Mouse (Mus musculus): ENCODE data around the gene Flvcr1.
"Not testable (repeated sequence)": the region's sequence is repeated elsewhere in the genome, so short reads cannot be mapped to it uniquely, and the experiment has no call there.

The Flvcr1 gene

GRCm38 (mm10) chr1:191041352-191041751 is 15.4 kb upstream of the Flvcr1 start:
- no peak for DNase-seq (ENCODE audit: low spot score in 2 of 2)

- no peak for DNase-seq (ENCODE audit: low spot score in 2 of 2)
Observed at GRCm38 (mm10) chr1:191037999-191038398, 12.0 kb upstream of the Flvcr1 start.

DNA sequence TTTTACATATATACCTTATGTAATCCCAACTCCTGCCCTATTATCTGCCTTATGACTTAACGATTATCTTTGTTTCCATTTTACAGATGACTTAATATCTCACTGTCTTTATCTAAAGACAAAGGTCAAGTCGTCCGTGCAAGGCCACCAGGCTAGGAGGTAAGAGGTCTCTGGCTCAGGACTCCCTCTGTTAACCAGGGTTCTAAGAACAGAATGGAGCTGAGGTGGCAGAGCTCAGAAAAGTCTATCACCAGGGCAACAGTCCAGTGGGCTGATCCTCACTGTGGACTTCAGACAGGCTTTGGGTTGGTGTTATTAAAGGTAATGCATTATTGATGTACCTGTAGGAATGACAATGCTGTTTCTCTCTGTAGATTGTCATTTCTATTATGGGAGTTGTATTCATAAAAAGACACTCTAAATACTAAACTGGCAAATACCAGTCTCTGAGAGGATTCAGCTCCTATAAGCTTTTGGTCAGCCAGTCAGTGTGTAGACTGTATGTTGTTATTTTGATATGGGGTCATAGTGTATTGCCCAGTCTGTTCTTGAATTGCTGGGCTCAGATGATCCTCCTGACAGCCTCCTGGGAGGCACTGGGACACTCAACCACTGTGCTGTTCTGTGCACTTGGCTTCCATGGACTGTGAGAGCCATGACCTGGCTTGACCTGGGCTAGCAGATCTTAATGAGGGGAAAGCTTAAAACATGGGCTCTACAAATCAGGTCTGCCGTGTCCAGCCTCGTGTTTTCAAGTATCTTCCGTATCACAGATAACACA is 10.8 kb upstream of the Flvcr1 start, which contains the start of gene Spata45:
Gene Spata45 (plus strand): TSS at position 86 of the 781 bp plus-strand sequence.
- DNase-seq (ENCODE audit: low spot score in 2 of 2), result no peak

DNA sequence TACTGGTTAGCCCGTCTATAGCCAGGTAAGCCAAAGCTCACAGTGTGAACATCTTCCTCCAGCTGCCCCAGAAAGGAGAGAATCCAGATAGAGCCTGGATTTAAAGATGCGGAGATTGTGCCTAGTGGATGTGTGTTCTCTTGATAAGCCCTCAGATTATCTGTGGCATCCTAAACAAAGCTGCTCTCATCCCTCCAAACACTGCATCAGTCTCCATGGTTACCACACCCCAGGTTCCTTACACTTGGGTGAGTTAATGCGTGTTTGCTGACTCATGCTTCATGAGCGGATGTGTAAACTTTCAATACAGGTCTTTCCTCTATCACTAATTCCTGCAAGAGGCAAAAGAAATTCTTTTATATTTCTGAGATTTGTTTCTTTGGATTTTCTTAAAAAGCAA is 9.7 kb upstream of the Flvcr1 start:
- no peak for DNase-seq (ENCODE audit: low spot score in 2 of 2)

- DNase-seq (ENCODE audit: low spot score in 2 of 2), result not testable (repeated sequence)
Observed at GRCm38 (mm10) chr1:191030922-191031425, 5.0 kb upstream of the Flvcr1 start.

- DNase-seq (ENCODE audit: low spot score in 2 of 2), result no peak
Observed at GRCm38 (mm10) chr1:191030182-191030581, 4.2 kb upstream of the Flvcr1 start.

DNA sequence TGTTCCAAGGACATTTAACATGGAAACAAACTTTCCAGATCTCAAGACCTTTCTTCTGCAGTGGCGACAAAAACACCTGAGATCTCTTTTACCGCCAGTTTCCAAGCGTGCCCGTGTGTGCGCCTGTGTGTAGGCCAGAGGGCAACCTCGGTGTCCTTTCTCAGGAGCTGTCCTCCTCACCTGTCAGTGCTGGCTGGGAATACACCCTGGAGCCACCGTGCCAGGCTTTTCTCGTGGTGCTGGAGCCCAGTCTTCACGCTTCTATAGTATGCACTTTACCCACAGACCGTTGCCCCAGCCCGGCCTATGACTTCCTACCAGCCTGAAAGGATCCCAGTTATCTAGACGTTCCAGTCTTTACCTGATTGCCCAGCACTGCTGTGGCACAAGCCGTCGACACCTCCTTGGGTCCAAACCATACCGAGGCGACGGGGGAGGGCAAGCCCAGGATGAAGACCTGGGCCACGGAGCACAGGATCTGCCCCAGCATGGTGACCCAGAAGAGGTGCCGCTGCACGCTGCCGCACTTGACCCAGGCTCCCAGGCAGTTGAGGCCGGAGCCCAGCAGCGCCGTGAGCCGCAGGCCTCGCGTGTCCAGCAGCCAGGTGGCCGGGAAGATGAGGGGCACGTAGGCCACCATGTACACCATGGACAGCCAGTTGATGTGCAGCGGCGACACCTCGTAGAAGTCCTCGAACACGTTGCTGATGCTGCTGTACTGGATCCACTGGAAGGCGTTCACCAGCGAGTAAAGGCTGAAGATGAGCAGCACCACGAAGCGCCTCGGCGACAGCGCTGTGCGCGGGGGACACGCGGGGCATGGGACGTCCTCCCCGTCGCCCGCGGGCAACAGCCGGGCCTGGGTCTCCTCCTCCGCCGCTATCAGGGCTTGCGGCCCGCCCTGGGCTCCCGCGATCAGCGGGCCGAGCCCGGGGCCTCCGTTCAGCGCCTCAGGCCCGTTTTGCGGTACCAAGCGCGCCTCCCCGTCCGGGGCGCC is 644 bp downstream of the Flvcr1 start:
- DNase-seq (ENCODE audit: low spot score in 2 of 2), result peak in 1 of 2 experiments; percentile 15

- not testable (repeated sequence) for DNase-seq (ENCODE audit: low spot score in 2 of 2)
Observed at GRCm38 (mm10) chr1:191023806-191024205, 2.2 kb downstream of the Flvcr1 start.

- DNase-seq (ENCODE audit: low spot score in 2 of 2), result no peak
Observed at GRCm38 (mm10) chr1:191023140-191023539, 2.8 kb downstream of the Flvcr1 start.

GRCm38 (mm10) chr1:191021016-191021415 is 4.9 kb downstream of the Flvcr1 start:
- no peak for DNase-seq (ENCODE audit: low spot score in 2 of 2)

DNA sequence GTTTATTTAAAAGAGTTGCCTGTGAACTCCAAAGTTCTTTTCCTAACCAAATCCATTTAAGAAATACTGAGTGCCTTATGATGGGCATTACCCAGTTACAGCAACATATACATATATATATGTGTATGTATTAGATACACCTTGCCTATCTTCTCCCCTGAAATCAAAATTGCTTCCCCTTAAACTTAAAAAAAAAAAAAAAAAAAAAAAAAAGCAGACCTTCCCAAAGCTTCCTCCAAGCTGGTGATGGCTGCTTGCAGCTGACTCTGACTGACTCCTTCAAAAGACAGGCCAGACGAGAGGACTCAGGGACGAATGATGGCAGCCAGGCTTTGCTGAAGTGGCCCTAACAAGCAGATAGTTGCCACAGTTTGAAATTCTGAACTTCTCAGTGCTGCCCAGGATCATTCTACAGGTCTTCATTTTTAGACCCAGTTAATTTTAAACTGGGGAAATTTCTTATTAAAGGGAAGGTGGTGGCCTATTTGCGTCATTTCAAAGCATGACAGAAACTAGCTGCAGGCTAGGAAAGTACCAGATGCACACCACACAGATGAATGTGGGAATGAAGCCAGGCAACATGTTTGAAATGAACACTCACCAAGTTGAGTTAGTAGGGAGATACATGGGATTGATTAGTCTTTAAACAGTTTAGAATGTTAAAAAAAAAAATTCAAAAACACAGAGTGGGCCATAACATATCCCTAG is 5.6 kb downstream of the Flvcr1 start:
- DNase-seq (ENCODE audit: low spot score in 2 of 2), result no peak

DNA sequence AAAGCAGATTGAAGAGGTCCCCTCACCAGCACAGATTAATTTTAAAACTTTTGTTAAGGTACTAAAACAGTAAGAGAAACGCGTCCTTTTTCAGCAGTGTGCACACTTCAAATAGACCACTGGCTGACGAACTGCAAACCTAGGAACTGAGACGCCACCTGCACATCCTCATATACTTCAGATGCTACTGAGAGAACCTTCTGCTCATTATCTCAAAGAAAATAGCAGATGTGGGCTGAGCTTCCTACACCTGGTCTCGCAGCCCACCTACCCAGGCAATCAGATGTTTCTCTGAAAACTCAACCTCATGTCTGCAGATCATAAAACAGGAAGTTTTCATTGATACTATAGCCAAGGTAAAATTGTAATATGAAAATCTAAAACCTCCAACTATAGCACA is 6.2 kb downstream of the Flvcr1 start:
- DNase-seq (ENCODE audit: low spot score in 2 of 2), result no peak

DNA sequence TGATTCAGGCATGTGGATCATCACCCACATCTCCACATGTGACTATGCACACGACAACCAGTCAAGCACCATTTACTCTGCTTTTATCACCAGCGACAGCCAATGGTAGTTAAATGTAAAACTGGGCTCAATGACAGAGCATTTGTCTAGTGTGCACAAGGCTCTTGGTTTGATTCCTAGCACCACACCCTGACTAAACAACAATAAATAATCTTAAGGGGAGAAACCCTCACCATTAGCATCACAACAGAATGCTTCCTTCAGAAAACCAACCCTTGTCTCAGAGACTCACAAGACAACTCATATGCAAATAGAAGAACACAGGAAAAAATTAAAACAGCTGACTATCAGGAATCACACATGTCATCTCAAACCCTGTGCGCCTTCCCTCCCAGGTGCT is 11.7 kb downstream of the Flvcr1 start:
- DNase-seq (ENCODE audit: low spot score in 2 of 2), result no peak

DNA sequence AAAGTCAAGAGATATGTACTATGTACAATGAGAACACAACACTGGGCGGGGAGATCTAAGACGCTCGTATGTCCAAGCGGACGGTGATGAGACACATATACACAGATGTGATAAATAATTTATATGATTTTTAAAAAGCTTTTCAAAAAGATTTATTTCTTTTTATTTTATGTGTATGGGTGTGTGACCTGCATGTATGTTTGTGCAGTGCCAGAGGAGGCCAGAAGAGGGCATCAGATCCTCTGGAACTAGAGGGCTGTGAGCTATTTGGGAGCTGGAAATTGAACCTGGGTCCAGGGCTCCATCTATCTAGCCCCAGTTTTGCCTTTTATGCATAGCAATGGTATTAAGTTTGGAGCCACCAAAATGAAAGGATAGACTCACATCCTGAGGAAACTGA is 17.3 kb downstream of the Flvcr1 start:
- no peak for DNase-seq (ENCODE audit: low spot score in 2 of 2)

DNA sequence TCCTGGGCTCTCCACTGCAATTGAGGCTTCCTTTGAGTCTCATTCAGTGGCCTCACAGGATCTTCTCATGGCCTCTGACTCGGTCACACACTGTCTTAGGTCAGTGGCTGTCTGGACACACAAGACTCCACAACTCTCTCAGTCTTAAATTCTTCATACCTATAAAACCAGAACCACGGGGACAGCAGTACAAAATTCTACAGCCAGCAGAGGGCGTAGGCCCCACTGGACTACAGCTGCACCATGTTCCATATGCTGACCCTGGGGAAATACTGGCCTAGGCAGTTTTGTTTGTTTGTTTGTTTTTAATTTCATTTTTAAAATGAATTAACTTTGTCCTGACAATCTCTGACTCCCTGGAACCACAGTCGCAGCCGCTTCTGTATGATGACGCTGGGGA is 23.8 kb downstream of the Flvcr1 start:
- no peak for DNase-seq (ENCODE audit: low spot score in 2 of 2)

DNA sequence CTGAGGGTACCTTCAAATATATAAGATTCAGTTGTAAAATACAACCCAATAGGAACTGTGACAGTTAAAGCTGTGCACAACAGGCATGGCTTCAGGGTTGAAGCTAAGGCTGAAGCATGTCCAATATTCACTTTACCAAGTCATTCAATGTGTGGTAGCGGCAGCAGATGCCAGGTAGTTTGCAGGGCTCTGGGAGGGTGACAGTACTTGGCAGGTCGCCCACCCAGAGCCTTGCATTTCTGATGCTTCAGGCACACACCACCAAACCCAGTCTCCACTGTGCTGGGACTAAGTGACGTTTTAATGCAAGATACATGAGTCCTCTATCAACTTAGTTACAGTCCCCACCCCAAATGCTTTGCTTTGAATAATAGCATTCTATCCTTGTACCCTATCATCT is 25.3 kb downstream of the Flvcr1 start:
- no peak for DNase-seq (ENCODE audit: low spot score in 2 of 2)

DNA sequence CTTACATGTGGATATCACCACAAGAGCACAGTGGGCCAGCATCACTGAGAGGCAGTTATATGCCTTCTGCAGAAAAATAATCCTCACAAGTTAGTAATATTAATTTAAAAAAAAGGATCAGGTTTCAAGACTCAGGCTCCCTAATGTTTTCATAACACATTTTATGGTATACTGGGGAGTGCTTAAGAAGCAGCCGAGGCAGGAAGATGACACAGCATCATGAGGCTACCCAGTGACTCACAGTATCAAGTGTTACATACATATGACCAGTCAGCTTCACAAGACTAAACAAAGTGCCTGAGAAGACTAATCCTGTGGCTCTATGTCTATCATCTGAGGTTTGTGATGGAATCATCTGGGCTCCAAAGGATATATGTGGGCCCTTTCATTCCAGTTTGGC is 27.9 kb downstream of the Flvcr1 start:
- DNase-seq (ENCODE audit: low spot score in 2 of 2), result no peak

GRCm38 (mm10) chr1:190996346-190996877 is 29.5 kb downstream of the Flvcr1 start:
- no peak for DNase-seq (ENCODE audit: low spot score in 2 of 2)

DNA sequence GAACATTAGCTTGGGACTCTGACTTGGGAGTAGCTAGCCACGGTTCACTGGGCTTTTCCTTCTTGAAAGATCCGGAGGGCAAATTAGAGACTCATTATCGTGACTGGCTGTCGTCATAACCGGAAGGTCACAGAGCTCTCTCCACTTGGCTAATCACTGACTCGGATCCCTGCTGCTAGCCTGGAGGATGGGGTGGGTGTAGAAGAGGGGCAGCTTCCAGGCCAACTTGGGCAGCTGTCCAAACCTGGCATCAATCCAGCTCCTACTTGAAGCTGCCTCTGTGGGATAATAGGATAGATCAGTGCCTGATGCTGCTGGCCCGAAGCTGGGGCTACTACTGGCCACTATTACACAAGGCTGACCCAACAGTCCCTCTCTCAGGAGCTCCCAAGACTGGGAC is 30.4 kb downstream of the Flvcr1 start:
- no peak for DNase-seq (ENCODE audit: low spot score in 2 of 2)

GRCm38 (mm10) chr1:190989437-190990082 is 36.4 kb downstream of the Flvcr1 start:
- DNase-seq (ENCODE audit: low spot score in 2 of 2), result no peak

DNA sequence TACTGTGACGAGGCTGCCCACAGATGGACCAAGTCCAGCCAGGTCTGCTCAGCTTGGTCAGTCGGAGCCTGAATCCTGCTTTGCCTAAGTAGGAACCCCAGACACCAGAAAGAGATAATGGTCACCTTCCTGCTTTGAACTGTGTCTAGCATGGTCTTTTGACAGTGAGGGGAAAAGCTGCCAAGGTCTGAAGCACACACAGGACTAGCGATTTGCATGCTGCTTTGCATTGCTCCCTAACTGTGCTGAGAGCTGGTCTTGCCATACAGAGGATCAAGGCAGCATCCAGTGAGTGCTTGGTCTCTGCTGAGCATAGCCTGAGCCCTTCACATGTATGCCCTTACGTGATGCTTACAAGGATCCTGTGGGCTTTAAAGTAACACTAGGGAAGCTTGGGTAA is 44.5 kb downstream of the Flvcr1 start:
- no peak for DNase-seq (ENCODE audit: low spot score in 2 of 2)

All from spleen, postnatal 14 days (tissue).